Mouse (Mus musculus) olfactory bulb, adult 2 months (tissue): ENCODE data around the gene Rbfox3.

Source experiments
- CTCF ChIP-seq: fragments of 200-500 bp; IDR thresholded peaks from 2 replicates; pipeline ENCODE4 v1.5.1; 2012; ENCODE audit warnings: low read depth, mild to moderate bottlenecking, low read length, moderate library complexity; ENCODE audit not compliant: insufficient read depth
- POLR2A ChIP-seq: fragments of 200-500 bp; IDR thresholded peaks from 2 replicates; pipeline ENCODE4 v1.6.1; 2012; ENCODE audit warnings: mild to moderate bottlenecking, low read depth, low read length, moderate library complexity; ENCODE audit not compliant: insufficient read depth

GRCm38 (mm10) chr11:118896032-118896675 lies 15.2 kb downstream of the Rbfox3 start:
- TF ChIP-seq POLR2A (no peak), CTCF (no peak)
